Mouse (Mus musculus) embryonic fibroblast, embryonic 13.5 days (primary cell): ENCODE measurements around the gene Rps6.

Experiments
- CTCF ChIP-seq: IDR thresholded peaks from 2 replicates; pipeline ENCODE4 v1.5.1; 2011; ENCODE audit warnings: mild to moderate bottlenecking, control low read depth, low read length, moderate library complexity, borderline replicate concordance; ENCODE audit not compliant: insufficient read depth
- POLR2A ChIP-seq: IDR thresholded peaks from 2 replicates; pipeline ENCODE4 v1.6.1; 2011; ENCODE audit warnings: low read depth, mild to moderate bottlenecking, control low read depth, low read length, moderate library complexity

DNA sequence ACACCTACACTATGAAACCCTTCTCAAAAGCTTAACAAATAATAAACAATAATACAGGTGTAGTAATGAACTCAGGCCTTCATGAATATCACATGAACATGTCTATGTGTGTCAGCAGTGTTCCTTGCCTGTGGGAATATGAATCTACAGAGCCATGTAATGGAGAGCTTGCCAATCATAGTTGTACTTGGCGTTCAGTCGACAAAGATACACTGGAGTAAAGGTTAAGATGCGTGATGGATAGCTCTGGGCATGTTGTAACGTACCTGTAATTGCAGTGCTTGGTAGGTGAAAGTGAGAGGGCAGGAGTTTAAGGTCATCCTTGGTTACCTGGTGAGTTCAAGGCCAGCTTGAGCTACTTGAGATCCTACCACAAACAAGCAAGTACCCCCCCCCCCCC is 24.0 kb upstream of the Rps6 start:
- no peak for TF ChIP-seq CTCF
- no peak for TF ChIP-seq POLR2A
